Mouse (Mus musculus) activated CD4-positive, CD25-positive, alpha-beta regulatory T cell, adult 4 months (primary cell): ENCODE measurements around the gene Rps19bp1. TPM values are rescaled to one million over a fixed set of nuclear protein-coding genes. Genes with fewer than 3 reads are reported as not detected.

Experiments used
- ATAC-seq: one replicate; pipeline ENCODE4 v1.8.0; 2017
- polyA plus RNA-seq, 2 experiments: library from polyadenylated mRNA; unstranded; fragments of 100-300 nt; shearing (Covaris generic); gene quantifications; one replicate each; pipeline ENCODE4 v1.2.1; 2017

The Rps19bp1 gene
- polyA plus RNA-seq, 2 experiments from 2014 or later, result 18.9 to 21.6 TPM

GRCm38 (mm10) chr15:80256656-80257601 lies 7.2 kb downstream of the Rps19bp1 start:
- no peak for ATAC-seq

- ATAC-seq, result no peak
Measured at GRCm38 (mm10) chr15:80256242-80256641, 7.9 kb downstream of the Rps19bp1 start.

- no peak for ATAC-seq
Measured at GRCm38 (mm10) chr15:80255646-80256121, 8.4 kb downstream of the Rps19bp1 start.

- peak; percentile 92 for ATAC-seq
Measured at GRCm38 (mm10) chr15:80254847-80255645, 9.1 kb downstream of the Rps19bp1 start, which contains the start of gene Atf4. Gene Atf4 (plus strand): TSS chr15:80255184.

GRCm38 (mm10) chr15:80254207-80254606 lies 9.9 kb downstream of the Rps19bp1 start:
- ATAC-seq, result no peak

GRCm38 (mm10) chr15:80253530-80253929 lies 10.6 kb downstream of the Rps19bp1 start:
- no peak for ATAC-seq

GRCm38 (mm10) chr15:80250586-80250985 lies 13.5 kb downstream of the Rps19bp1 start:
- ATAC-seq, result no peak

- ATAC-seq, result no peak
Measured at GRCm38 (mm10) chr15:80249672-80250071, 14.4 kb downstream of the Rps19bp1 start.

- ATAC-seq, result no peak
Measured at GRCm38 (mm10) chr15:80248596-80248995, 15.5 kb downstream of the Rps19bp1 start.

- no peak for ATAC-seq
Measured at GRCm38 (mm10) chr15:80248135-80248534, 16.0 kb downstream of the Rps19bp1 start.

GRCm38 (mm10) chr15:80235535-80235934 lies 28.6 kb downstream of the Rps19bp1 start, which contains the start of gene AC140267.1:
Gene AC140267.1 (plus strand): TSS chr15:80235835.
- no peak for ATAC-seq

GRCm38 (mm10) chr15:80233733-80234509 lies 30.2 kb downstream of the Rps19bp1 start, which contains the start of gene Mief1:
Gene Mief1 (plus strand): TSS chr15:80234018.
- ATAC-seq, result peak; percentile 99

GRCm38 (mm10) chr15:80233053-80233452 lies 31.1 kb downstream of the Rps19bp1 start:
- ATAC-seq, result no peak

- no peak for ATAC-seq
Measured at GRCm38 (mm10) chr15:80232331-80232730, 31.8 kb downstream of the Rps19bp1 start.

- no peak for ATAC-seq
Measured at GRCm38 (mm10) chr15:80228071-80228800, 35.9 kb downstream of the Rps19bp1 start.

GRCm38 (mm10) chr15:80225796-80226195 lies 38.3 kb downstream of the Rps19bp1 start:
- ATAC-seq, result no peak

- peak; percentile 57 for ATAC-seq
Measured at GRCm38 (mm10) chr15:80225208-80225607, 38.9 kb downstream of the Rps19bp1 start.

GRCm38 (mm10) chr15:80223751-80224150 lies 40.4 kb downstream of the Rps19bp1 start:
- ATAC-seq, result no peak

GRCm38 (mm10) chr15:80221031-80221430 lies 43.1 kb downstream of the Rps19bp1 start:
- no peak for ATAC-seq

GRCm38 (mm10) chr15:80219705-80220657 lies 44.1 kb downstream of the Rps19bp1 start:
- ATAC-seq, result no peak
